9 mouse cellular contexts compared by ENCODE assay signal in the genomic region with DNA sequence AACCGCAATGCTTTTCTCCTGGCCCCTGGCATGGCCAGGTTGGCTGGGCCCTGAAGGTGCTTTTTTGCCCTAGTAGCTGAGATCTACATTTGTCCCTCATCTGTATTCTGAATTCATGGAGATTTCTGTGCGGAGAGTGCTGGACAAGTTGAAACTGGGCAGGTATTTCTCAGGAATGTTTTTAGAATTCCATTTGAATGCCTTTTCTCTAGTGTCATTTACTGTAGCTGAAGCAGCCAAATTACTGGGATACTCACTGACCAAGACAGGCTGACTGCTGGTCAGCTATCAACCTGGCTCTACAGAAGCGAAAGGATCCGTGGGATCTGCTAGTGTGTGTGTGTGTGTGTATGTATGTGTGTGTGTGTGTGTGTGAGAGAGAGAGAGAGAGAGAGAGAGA.
DNase-seq lines count a peak whose midpoint lies in the region; ATAC-seq and TF ChIP-seq lines count a peak whose summit lies in the region.
"Had no signal": no experiment of that assay in that cellular context is flagged by ENCODE, and none has a peak within 500 bp of the region (broad histone marks: within the 10 kb centered on the region; RNA-seq: fewer than 3 reads in every experiment).

No protein-coding gene starts in this region.

- no peaks in the 10 kb centered on the region for H3K9me3 ChIP-seq in hindbrain, embryonic 11.5 days (ENCODE audit: control insufficient read depth, low read length)
- H3K9me3 ChIP-seq in midbrain, postnatal 0 days (ENCODE audit: low read length): no peaks in the 10 kb centered on the region
- H3K9me3 ChIP-seq: liver, embryonic 13.5 days had no signal

- H3K27me3 ChIP-seq in hindbrain, embryonic 11.5 days (ENCODE audit: control insufficient read depth, insufficient read depth, low read length): no peaks in the 10 kb centered on the region
- no peaks in the 10 kb centered on the region for H3K27me3 ChIP-seq in midbrain, postnatal 0 days (ENCODE audit: insufficient read depth, low read length)
- H3K27me3 ChIP-seq: liver, embryonic 13.5 days had no signal

- 0 out of 2 replicates have a peak overlapping the region, but pooled peaks have one; percentile 11 for H3K4me2 ChIP-seq in hindbrain, embryonic 11.5 days (replicated peaks; ENCODE audit: low read depth, low read length)
- no peak overlapping the region for H3K4me2 ChIP-seq in midbrain, postnatal 0 days (ENCODE audit: low read depth, low read length, poor library complexity, severe bottlenecking)
- H3K4me2 ChIP-seq: liver, embryonic 13.5 days had no signal

- peak overlapping the region; percentile 58 for H3K27ac ChIP-seq in brown adipose tissue, adult 24 weeks (replicated peaks; ENCODE audit: low read depth, low read length)
- peak overlapping the region; percentile 63 for H3K27ac ChIP-seq in hindbrain, embryonic 11.5 days (ENCODE audit: low read depth, low read length)
- peak overlapping the region; percentile 14; the same call in 1 of the 2 replicates for H3K27ac ChIP-seq in midbrain, postnatal 0 days (ENCODE audit: low read depth, low read length)
- H3K27ac ChIP-seq: liver, embryonic 13.5 days had no signal

- peak; percentile 22 for DNase-seq in kidney, adult 9 months
- no peak for DNase-seq in kidney, postnatal 4 days
- no peak for DNase-seq in hindbrain, embryonic 11.5 days (ENCODE audit: low spot score)
- DNase-seq in midbrain, postnatal 0 days (ENCODE audit: low spot score): no peak
- no peak for DNase-seq in thymus, postnatal 10 days (ENCODE audit: low spot score in 2 of 2)
- no peak for DNase-seq in adrenal gland, postnatal 25 days
- DNase-seq in ovary, postnatal 10 days (ENCODE audit: low spot score): no peak

- 33% methylated on average over 4 of the region's 4 CpGs for WGBS in hindbrain, embryonic 11.5 days
- 49% methylated on average over 4 of the region's 4 CpGs for WGBS in midbrain, postnatal 0 days

- no peak overlapping the region for H3K9ac ChIP-seq in hindbrain, embryonic 11.5 days (ENCODE audit: low read depth, low read length)
- no peak overlapping the region for H3K9ac ChIP-seq in midbrain, postnatal 0 days (replicated peaks; ENCODE audit: low read length, poor library complexity, severe bottlenecking)
- H3K9ac ChIP-seq: liver, embryonic 13.5 days had no signal

- no peaks in the 10 kb centered on the region for H3K36me3 ChIP-seq in hindbrain, embryonic 11.5 days (ENCODE audit: control insufficient read depth, insufficient read depth, low read length)
- no peaks in the 10 kb centered on the region for H3K36me3 ChIP-seq in midbrain, postnatal 0 days (ENCODE audit: insufficient read depth, low read length)
- H3K36me3 ChIP-seq: liver, embryonic 13.5 days had no signal

- H3K4me1 ChIP-seq in brown adipose tissue, adult 24 weeks (ENCODE audit: control insufficient read depth, insufficient read depth, insufficient read length, low read length): 0 out of 2 replicates have a peak, but pooled peaks cover 4% of the 10 kb centered on the region
- H3K4me1 ChIP-seq in hindbrain, embryonic 11.5 days (replicated peaks; ENCODE audit: control insufficient read depth, insufficient read depth, low read length): peaks cover 5% of the 10 kb centered on the region; the same call in 1 of the 2 replicates
- H3K4me1 ChIP-seq in midbrain, postnatal 0 days (ENCODE audit: insufficient read depth, low read length): 0 out of 2 replicates have a peak, but pooled peaks cover 5% of the 10 kb centered on the region
- H3K4me1 ChIP-seq: liver, embryonic 13.5 days had no signal

- peak; percentile 4 for ATAC-seq in hindbrain, embryonic 11.5 days (ENCODE audit: low FRiP score)
- no peak for ATAC-seq in midbrain, postnatal 0 days (ENCODE audit: low FRiP score)

- H3K4me3 ChIP-seq in brown adipose tissue, adult 24 weeks (ENCODE audit: insufficient read depth, low read depth, low read length): no peak overlapping the region
- no peak overlapping the region for H3K4me3 ChIP-seq in hindbrain, embryonic 11.5 days (ENCODE audit: low read depth, low read length)
- no peak overlapping the region for H3K4me3 ChIP-seq in midbrain, postnatal 0 days (ENCODE audit: low read depth, low read length)
- H3K4me3 ChIP-seq: liver, embryonic 13.5 days had no signal

- TF ChIP-seq CTCF in midbrain, postnatal 0 days (IDR thresholded peaks at IDR 0.05): no peak
